Mouse (Mus musculus): ENCODE results near the gene Agl.

- TF ChIP-seq CTCF (IDR thresholded peaks at IDR 0.05; ENCODE audit: borderline replicate concordance, insufficient read depth, low read length) (no peak), POLR2A (IDR thresholded peaks at IDR 0.05; ENCODE audit: low read depth, low read length) (no peak)
Observed at GRCm38 (mm10) chr3:116848936-116849335, 41.0 kb upstream of the Agl start.
